Mouse (Mus musculus) frontal cortex, postnatal 25 days (tissue): ENCODE data around the gene Hsp90aa1.
"Not testable (repeated sequence)": the region's sequence is repeated elsewhere in the genome, so short reads cannot be mapped to it uniquely, and the experiment has no call there.

Source experiments
- DNase-seq, 2 experiments: peaks; one replicate each; pipeline ENCODE4 v3.0.0; 2022; ENCODE audit warnings: low spot score in 2 of 2

Gene Hsp90aa1

DNA sequence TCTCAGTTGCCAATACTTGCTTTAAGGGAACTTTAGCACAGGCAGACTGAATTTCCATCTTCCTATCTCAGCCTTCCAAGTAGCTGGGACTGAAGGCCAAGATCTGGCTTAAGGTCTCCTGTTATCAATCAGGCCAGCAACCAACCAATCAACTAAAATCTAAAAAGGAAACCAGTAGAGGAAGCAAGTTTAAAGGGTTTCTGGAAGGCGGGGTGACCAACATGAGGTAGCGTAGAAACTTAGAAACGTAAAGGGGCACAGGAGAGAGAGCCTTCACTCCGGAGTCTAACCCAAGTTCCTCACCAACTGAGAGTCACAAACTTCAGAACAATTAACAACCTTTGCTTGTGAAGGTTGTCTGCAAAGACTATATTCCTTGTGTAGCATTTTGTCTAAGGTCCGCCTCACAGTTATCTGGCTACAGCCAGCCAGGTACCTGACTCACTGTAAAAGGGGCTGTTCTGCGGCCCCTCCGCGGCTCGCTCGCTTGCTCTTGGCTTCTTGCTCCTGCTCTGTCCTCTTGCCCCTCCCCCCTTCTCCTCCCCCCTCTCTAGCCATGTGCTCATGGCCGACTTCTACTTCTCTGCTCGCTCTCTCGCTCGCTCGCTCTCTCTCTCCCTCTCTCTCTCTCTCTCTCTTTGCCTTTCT, 3.9 kb downstream of the Hsp90aa1 start:
- no peak for DNase-seq

DNA sequence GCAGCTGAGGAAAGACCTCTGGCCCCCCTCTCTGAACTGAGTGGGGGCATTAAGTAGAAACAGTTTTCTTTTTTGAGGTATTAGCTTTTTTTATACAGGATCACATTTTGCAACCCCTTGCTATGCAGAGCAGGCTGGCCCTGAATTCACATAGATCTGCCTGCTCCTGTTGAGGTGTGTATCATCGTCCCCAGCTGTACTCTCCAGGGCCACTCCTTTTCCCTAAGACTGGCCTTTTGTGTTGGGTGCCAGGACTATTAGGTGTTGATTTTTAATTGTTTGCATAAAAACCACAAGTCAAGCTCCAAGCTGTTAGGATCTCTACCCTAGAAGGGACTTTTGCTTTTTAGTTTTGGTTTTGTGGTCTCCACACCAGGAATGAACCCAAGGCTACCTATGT, 4.4 kb downstream of the Hsp90aa1 start:
- no peak for DNase-seq

DNA sequence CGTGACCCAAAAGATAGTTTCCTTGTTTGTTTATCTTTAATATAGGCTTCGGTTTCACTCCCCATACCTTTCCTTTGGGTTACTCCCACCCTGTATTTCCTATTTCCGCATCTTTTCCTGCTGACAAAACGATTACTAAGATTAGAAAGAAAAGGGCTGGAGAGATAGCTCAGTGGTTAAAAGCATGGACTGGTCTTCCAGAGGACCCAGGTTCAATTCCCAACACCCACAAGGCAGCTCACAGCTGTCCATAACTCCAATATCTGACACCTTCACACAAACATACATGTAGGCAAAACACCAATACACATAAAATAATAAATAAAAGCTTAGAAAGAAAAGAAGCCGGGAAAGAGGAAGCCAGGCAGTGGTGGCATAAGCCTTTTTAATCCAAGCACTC, 5.1 kb downstream of the Hsp90aa1 start:
- DNase-seq: no peak

DNA sequence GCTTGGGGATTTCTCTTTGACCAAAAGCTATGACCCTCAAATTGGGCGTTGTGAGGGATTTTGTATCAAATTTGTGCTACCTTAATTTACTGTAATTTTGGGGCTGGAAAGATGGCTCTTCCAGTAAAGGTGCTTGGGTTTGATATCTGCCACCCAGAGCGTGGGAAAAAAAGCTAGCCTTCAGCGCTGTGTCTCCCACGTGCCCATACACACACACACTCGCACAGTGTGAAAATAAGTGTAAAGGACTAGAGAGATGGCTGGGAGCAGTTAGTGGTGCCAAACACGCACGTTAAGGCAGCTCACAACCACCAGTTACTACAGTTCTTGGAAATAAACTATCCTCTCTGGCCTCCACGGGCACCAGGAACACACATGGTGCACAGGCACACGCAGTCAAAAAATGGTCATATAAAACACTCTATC, 5.5 kb downstream of the Hsp90aa1 start:
- no peak for DNase-seq

DNA sequence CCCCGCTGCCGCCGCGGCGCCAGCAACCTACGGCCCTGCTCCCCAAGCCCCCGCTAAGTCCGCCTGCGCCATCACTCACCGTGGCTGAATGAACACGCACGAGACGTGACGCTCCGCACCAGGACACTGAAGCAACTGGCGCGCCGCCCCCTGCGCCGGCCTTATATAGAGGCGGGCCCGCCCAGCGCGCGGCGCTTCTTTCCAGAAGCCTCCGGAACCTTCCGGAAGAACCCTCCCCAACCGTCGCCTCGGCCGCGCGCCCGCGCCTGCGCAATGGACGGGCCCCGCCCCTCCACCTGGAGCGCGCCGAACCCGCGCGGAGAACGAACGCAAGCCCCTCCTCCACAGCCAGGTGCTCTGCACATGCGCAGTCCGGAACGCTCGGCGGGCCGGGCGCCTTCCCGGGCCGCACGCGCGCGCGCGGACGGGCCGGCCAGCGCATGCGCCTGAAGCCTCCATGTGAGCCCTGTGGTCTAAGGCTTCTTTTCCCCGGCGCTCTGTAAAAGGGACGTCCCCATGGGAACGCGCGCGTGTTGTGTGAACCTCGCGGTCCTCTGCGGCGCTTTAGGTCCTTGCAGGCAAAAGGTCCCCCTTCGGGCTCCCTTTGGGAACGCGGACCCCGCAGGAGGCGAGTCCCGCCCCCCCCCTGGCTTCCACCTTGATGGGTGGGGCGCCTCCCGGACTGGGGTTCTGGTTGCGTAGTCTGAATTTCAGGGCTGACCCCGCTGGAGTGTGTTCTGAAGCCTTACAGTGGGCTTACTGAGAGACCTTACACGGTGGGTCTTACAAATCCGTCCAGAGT, 6.2 kb downstream of the Hsp90aa1 start:
- peak; percentile 94 for DNase-seq

DNA sequence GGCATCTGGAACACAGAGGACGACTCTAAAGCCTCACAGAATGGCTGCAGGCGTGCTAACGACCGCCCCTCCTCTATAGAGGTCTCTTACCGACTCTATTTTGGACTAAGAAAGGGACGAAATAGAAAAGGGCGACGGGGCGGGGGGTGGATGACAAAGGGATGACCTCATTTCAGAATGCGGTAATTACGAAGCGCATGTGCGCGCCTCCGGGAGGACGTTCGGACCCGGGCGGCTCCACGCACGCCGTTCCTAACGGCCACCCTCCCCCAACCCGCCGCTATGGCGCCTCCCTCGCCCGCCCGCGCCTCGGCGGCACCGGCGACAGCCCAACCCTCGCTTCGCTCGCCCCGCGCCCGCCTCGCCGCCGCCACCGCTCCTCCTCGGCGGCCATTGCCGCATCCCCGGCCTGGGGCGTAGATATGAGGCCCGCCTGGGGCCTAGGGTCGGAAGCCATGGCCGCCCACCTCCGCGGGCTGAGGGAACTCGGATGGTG, 6.8 kb downstream of the Hsp90aa1 start:
- peak; percentile 28 to 58 for DNase-seq

DNA sequence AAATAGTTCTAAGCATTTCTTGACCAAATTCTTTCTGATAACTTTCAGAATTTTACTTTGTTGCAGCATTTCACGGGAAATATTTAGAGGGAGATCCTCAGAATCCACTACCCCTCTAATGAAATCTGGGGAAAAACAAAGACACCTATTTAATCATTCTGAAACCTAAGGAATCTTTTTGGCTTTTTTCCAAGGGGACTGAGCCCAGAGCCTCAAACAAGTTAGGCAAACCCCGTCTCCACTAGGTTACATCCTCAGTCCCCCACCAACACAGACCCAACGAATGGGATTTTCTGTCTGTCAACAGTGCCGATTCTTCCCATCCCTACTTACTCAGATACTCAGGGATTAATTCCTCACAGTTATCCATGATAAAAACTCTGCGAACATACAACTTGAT, 9.2 kb downstream of the Hsp90aa1 start:
- DNase-seq: not testable (repeated sequence)

DNA sequence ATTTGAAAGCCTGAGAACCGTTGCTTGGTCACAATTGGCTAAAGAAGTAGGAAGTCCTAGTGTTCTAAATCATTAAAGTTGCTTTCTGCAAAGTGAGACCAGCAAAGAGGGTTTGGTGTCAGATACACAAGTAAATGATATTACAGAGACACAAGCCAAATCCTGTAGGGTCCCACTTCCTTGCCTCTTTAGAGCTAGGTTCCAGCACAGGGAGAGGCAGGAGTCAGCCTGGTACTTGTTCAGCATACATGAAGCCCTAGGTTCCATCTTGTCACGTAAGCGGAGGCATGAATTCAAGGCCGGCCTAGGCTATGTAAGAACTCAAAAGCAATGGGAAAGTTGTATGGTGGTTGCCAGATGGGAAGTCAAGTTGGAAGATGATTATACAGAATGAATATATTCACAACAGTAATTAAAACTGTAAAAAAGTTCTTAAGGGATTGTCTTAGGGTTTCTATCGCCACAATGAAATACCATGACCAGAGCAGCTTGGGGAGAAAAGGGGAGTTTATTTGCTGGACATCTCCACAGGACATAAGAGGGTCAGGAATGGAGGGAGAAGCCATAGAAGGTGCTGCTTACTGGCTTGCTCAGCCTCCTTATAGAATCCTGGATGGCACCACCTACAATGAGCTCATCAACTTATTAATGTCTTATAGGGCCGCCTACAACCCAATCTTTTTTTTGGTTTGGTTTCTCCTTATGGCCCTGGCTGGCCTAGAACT, 12.4 kb downstream of the Hsp90aa1 start:
- DNase-seq: no peak

DNA sequence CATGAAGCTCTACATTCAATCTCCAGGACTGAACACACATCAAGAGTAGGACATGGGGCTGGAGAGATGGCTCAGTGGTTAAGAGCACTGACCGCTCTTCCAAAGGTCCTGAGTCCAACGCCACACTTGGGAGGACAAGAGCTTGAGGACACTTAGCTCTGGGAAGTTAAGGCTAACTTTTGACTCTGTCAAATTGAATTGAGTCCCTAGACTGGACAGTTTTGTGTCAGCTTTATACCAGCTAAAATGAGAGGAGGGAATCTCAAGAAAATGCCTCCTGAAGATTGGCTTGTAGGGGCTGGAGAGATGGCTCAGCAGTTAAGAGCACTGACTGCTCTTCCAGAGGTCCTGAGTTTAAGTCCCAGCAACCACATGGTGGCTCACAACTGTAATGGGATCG, 13.6 kb downstream of the Hsp90aa1 start:
- DNase-seq: not testable (repeated sequence)

DNA sequence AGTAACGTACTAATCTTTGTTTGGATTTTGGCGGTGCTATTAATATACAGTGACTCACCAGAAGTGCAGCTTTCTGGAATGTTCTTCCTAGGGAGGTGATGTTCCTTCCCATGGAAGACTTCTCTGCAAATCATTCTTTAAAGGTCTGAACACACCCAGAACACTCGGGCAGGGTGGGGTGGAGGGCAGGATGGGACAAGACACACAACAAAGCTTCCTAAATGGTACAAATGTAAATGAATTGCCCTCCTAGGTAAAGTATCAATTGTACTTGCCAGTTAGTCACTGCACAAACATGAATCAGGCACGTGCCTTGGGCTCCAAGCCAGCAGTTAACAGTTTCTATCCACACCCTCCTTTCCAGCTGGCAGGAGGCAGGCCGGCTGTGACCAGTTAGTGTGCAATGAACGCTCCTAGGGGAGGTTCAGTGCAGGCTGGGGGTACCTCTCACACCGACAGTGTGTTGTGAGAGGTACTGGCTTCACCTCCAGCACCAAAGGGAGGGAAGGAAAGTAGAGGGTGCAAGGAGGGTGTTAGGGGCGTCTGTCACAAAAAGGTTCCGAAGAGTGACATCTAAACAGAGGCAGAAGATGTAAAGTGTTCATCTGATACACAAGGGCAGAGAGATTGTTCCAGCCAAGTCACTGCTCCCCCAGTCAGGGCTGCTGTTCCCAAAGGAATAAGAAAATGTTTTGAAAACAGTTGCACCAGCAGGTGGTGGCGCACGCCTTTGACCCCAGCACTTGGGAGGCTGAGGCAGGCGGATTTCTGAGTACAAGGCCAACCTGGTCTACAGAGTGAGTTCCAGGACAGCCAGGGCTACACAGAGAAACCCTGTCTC, 14.4 kb downstream of the Hsp90aa1 start:
- DNase-seq: peak in 1 of 2 experiments; percentile 27

DNA sequence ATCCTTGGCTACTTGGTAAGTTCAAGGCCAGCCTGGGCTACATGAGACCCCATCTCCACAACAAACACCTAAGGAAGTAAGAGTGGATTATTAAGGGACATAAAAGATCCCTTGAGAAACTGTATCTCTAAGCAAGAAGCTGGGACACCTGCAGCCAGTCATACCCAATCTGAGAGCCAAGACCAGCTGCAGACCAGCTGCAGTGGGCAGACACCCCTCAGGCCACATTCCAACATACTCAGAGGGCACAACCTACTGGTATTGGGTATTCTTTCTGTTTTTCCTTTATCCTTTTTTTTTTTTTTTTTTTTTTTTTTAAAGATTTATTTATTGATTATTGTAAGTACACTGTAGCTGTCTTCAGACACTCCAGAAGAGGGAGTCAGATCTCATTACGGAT, 18.9 kb downstream of the Hsp90aa1 start:
- no peak for DNase-seq

DNA sequence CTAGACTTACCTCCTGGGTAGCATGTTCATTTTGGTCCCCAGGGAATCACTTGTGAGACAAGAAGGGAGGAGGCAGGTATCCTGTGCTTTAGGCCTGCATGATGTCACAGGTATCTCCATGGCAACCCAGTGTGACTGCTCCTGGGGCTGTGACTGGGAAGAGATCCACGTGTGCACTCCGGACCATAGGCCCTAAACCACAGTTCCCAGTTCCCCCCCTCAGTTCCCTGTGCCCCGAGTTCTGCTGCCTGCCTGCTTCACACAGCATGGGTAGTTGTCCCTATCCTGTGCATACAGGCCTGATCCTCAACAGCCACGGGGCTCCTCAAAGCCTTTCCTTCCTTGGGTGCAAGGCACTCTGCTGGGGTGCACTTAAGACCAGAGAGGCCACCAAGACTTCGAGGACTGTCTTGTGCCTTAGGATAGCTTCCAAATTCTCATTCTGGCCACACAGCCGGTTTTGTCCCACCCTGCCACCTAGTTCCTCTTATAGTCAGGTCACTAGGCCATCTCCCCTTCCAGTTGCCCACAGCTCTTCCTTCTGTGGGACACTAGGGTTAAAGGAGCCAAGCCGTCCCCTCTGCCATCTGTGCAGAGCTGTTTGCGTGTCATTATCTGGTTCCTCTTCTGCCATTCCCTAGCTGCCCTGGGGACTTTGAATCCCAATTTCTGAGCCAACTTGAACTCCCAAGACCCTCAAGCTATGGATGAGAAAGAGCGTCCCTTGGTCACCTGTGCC, 19.8 kb downstream of the Hsp90aa1 start, which contains the start of gene 1700001K19Rik:
Gene 1700001K19Rik, minus strand, starts transcription at position 59 of the 739 bp plus-strand sequence.
- no peak for DNase-seq

DNA sequence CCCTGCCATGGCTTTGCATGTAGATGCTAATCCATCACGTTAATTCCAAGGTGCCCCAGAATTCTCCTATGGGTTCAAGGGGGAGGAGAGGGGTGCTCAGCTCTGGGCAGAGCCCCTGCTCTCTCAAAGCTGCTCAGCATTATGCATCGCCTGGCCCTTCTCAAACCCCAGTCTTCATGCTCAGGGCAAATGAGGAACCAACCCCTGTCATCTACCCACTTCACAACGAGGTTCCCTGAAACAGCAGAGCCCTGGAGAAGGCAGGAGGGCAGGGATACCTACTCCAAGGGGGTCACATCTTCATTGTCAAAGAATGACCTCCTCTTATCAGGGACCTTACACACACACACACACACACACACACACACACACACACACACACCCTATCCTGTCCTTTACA, 20.6 kb downstream of the Hsp90aa1 start:
- no peak for DNase-seq

DNA sequence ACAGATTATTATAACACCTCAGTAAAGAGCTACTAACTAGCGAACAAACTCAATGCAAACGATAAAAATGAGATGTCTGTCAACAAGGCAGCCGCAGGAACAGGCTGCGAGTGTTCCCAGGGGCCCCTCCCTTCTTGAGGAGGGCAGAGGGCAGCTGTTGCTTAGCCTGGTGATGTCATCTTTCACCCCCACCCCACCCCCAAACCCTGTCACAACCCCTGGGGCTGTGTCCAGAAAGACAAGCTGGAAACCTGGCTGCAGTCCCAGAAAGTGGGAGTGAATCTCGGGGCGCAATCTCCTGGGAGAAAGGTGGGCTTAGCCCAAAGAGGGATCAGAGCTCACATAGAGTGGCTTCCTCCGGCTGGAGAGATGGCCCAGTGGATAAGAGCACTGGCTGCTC, 21.3 kb downstream of the Hsp90aa1 start:
- no peak for DNase-seq

DNA sequence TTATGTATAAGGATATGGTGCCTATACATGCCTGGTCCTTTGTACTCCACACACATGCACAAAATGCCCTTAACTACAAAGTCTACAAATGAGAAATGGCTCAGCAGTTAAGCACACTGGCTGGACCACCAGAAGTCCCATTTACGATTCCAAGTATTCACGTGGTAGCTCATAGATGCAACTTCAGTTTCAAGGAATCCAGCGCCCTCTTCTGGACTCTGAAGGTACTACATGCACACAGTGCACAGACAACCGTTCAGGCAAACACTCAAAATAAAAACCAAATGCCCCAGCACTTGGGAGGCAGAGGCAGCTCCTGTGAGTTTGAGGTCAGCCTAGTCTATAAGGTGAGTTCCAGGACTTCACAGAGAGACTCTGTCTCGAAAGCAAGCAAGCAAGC, 28.3 kb downstream of the Hsp90aa1 start:
- DNase-seq: no peak

DNA sequence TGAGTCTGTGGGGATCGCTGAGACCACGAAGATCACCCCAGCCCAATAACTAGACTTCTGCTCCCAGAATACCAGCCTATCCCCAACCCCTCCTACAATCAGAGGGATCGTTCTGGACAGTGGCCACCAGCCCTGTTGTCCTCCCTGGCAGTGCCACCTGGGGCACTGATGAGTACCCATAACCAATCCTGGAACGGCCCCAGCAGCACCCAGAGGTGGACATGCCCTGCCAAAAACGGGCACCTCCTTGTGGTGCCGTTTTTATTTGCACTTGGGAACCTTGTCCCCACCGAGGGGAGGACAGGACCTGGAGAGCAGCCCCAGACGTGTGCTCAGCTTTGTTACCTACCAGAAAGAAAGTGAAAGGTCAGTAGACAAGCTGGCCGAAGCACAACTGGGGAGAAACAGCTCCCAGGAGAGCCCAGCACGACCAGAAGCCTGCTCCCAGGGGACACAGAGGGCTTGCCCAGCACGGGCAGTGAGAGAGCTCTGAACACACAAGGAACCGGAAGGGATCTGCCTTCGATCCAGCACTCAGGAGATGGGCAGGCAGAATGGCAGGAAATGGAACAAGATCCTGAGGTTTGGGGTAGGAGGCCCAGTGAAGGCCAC, 35.0 kb downstream of the Hsp90aa1 start:
- DNase-seq: no peak

DNA sequence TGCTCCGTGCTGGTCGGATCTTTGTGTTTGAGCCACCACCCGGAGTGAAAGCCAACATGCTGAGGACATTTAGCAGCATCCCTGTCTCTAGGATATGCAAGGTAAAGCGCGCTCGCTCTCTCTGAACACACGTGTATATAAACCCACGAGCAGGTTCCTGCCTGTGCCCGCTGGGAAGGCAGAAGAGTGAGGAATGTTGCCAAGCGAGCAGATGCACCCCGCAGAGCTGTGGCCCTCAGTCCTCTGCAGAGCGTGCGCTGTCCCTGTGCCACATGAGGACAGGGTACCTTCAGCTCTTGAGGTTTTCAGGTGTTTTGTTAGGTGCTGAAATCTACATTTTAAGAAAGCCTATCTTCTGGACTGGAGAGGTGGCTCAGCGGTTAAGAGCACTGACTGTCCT, 40.8 kb downstream of the Hsp90aa1 start:
- no peak for DNase-seq

DNA sequence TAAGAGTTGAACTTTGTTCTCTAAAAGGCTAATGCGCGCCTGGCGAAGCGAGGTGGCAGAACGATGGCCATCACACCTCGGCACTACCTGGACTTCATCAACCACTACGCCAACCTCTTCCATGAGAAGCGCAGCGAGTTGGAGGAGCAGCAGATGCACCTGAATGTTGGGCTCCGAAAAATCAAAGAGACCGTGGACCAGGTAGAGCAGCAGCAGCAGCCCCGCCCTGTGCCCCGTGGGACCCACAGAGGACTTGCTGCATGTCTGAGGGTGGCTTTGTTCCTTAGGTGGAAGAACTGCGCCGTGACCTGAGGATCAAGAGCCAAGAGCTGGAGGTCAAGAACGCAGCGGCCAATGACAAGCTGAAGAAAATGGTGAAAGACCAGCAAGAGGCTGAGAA, 51.1 kb downstream of the Hsp90aa1 start:
- no peak for DNase-seq

DNA sequence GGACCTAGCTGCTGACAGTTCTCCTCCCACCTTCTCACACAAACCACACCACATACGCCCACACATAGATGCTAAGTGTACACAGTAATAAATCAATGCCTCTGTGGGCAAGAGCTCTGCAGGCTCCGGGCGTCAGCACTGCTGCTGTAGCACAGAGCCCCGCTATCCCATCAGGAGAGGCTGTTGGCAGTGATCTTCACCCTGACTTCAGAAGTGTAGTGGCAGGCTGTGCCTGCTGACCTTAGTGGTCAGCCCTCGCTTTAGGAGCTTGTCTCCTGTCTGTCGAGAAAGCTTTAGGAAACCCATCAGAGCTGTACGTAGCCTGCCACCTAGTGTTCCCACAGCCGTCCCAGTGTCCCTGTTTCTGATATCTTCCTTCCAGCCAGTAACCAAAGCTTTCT, 52.3 kb downstream of the Hsp90aa1 start:
- DNase-seq: peak in 1 of 2 experiments; percentile 19
